Mouse (Mus musculus) layer of hippocampus, adult 8-10 months (tissue): ENCODE results near the gene Pacsin3. TPM values are rescaled to one million over a fixed set of nuclear protein-coding genes. Genes with fewer than 3 reads are reported as not detected.
A peak's percentile ranks its signal among the peaks of the same experiment; 100 is the strongest.

Experiments
- DNase-seq, 2 experiments: peaks; one replicate each; pipeline ENCODE4 v3.0.0; 2022; ENCODE audit warnings: low spot score in 2 of 2
- total RNA-seq, 4 experiments: library from RNA; stranded (reverse); gene quantifications; 2 replicates each; pipeline ENCODE4 v1.2.4; 2022

Pacsin3 gene
- total RNA-seq, 4 experiments from 2014 or later = 27.1 to 34.4 (median 31.0) TPM

DNA sequence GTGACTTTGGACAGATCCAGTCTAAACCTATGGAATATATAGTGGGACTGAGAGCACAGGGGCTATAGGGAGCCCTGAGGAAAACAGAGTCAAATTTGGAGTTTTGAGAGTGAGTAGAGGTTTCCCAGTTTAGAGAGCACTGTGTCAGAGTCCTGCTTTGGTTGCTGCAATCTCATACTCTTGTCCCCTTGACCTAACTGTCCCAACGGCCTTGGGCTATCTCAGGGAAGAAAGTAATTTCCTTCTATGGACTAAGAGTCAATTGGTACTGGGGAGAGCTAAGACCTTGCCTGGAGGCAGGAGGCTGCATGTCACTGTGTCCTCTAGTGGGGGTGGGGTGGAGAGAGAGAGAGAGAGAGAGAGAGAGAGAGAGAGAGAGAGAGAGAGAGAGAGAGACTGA is 3.1 kb downstream of the Pacsin3 start:
- no peak for DNase-seq

DNA sequence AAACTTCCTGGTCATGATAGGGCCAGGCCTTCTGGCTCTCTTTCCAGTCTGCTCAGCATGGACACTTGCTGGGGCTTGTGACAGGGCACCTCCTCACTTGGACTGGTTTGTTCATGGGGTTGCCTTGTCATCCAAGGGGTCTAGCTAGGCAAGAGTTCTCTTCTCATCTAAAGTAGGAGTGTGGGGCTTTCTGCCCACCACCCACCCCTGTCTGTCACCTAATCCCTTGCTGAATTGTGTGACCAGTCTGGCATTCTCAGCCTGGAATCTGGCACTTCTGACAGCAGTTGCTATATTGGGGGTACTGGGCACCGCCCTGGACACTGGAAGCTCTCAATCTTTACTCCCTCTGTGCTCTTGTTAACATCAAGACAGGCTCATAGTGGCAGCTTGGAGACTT is 3.7 kb downstream of the Pacsin3 start:
- DNase-seq = no peak

DNA sequence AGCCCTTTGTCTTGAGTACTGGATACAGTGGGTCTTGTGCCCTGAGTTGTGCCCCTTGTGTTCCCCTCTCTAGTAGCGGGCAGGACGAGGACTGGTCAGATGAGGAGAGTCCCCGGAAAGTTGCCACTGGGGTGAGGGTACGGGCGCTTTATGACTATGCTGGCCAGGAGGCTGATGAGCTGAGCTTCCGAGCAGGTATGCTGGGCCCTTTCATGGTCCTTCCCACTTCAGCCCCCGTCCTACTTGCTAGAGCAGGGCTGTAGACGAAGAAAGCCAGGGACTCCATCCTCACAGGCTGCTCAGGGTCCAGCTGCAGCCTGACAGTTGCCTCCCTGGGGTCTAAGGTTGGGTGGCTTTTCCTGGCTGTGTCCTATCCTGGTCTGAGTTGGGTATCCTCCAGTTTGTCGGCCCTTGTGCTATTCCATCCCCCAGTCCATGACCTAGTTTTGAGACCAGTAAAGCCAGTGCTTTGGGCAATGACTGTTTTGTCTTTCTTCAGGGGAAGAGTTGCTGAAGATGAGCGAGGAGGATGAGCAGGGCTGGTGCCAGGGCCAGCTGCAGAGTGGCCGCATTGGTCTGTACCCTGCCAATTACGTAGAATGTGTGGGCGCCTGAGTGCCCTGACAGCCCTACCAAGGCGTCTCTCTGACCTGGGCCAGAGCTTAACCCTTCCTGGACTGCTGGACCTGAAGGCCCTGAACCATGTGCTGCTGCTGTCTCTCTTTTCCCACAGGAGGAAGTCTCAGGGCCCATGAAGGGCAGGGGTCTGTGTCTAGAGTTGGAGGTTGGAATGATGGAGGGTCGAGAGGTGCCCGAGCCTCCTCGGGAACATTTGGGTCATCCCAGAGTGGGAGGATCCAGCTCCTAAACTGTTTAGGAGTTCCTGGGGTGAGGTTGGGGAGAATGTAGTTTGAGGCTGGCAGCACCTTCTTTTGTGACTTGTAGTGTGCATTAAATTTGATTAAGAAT is 8.2 kb downstream of the Pacsin3 start:
- no peak for DNase-seq

DNA sequence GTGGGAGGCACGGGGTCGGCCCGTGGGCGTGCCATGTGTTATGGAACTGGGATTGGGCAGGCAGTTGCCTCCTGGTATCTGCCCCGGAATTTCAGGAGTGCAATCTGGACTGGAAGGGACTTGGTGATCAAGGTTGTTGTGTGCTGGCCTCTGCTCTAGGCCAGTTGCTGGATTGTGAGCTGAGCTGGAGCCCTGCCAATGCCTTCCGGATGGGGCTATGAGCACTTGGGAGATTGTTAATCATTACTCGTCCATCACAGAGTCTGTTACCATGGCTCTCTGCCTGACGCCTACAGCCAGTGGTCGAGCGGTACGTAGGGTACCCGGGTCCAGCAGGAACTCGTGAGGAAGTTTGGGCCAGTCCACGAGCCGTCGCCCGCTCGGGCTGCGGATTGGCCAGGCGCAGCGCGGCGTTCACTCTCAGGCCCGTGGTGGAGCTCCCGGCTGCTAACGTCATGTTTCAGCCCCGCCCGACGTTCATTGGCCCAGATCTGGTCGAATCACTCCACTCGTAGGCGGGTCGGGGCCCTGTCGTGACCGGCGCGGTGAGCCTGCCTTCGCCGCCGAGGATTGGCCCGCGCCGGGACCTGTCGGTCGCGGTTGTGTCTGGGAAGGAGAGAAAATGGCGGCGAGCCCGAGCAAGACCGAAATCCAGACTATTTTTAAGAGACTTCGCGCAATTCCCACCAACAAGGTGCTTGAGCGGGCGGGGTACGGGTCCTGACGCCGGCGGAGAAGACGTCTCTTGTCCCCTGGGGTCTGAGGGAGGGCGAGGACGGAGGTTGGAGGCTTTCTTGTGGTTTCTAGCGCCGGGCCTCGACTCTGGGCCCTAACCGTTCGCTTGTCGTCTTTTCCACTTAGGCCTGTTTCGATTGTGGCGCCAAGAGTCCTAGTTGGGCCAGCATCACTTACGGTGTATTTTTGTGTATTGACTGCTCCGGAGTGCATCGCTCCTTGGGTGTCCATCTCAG is 9.2 kb downstream of the Pacsin3 start, which contains the start of gene Arfgap2:
Arfgap2 (plus strand) TSS at position 264 of the 971 bp plus-strand sequence.
- DNase-seq = peak; percentile 98 to 99

DNA sequence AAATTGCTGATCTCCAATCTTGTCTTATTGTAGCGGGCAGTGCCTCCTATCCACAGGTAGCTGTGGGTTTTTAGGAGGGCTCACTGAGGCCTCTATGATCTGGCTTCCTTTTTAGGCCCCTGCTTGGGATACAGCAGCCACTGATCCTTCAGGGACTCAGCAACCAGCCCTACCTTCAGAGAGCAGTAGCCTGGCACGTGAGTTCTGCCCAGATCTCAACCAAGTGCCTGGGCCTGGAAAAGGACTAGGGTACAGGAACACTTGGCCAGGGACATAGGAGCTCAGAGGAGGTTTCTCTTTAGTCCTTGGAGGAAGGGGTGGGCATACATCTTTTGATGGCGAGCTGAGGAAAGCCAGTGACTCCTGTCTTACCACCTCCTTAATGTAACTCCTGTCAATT is 12.3 kb downstream of the Pacsin3 start:
- DNase-seq = no peak

DNA sequence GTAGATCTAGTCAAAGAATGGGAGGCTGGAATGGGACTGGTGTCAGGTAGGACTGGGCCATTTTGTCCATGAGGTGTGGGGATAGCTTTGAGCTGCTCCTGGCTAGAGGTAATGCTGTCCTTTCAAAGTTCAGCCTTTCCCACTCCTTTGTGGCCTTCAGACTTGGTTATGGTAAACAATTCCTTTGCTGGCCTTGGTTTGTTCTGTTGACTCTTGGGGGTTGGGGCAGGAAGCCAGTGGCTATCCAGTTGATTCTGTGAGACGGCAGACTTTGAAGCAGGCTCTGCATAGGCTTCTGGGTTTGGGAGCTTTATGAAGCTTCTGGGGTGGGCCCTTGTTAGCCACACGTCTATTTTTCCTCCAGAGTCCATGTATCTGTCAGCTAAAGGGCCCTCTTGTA is 13.0 kb downstream of the Pacsin3 start:
- no peak for DNase-seq

DNA sequence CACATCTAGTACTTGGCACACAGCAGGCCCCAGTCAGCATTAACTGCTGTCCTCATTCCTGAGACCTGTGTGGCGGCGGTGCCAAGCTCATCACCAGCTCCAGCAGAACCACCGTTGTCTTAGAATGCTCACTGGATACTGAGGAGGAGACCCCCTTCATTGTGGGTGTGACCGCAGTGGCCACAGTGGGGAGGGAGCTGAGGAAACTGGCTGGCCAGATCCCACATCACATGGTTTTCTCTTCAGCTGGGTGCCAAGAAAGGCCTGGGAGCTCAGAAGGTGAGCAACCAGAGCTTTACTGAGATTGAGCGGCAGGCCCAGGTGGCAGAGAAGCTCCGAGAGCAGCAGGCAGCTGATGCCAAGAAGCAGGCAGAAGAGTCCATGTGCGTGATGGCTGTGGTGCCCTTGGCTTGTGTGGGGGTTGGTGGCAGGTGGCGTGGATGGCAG is 14.0 kb downstream of the Pacsin3 start:
- DNase-seq = no peak

DNA sequence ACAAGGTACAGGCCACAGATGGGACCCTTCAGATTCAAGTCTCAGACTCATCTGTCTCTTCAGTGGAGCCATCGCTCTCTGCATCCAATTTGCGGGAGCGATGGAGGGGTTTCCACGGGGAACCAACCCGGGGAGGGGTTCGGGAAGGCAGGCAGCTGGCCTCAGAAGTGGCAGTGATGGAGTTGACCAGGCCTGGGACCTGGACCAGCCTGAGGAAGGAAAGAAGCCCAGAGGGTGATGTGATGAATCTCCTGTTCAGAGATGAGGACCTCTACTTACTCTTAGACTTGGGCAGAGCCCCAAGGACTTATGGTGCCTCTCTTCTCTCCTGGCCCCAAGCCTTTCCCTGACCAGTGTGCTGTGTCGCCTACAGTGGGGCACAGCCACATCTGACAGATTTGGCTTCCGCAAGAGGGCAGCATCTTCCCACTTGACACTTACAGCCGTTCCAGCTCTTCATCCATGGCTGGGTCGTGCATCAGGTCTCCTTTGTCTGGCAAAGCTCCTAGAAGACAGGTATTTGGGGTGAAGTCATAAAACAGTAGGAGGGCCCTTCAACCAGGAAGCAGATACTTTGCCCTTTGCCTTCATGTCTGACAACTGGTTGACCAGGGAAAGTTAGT is 23.1 kb downstream of the Pacsin3 start:
- DNase-seq = no peak

DNA sequence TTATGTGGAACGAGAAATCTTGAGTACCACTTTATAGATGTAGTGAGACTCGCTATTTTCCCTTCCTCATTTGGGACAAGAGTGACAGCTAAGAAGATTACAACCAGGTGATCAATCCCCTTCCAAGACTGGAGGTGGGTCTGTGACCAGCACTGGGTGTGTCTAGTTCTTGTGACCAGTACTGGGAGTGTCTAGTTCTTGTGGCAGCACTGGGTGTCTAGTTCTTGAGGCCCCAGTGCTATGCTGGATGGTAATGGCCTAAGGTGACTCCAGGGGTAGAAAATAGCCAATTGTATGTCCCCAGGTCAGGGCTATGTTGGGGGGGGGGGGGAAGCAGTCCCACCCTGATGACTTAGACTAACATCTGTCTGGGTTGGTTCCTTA is 23.6 kb downstream of the Pacsin3 start:
- DNase-seq = no peak

DNA sequence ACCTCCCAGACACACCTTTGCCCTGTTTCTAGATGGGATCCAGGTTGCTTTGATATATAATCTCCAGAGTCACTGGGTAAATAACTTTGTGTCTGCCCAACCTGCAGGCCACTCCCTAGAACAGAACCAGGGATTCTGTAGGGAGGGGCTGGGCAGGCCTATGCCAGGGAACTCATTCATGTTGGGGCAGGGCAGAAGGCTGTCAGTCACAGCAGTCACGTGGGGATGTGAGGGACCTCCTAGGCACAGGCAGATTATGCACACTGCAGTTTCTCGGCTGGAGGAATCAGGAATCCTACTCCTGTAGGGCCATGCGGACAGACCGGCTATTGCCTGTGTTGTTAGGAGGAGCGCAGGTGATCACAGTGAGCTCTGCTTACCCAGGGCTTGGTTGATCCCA is 25.6 kb downstream of the Pacsin3 start:
- no peak for DNase-seq

DNA sequence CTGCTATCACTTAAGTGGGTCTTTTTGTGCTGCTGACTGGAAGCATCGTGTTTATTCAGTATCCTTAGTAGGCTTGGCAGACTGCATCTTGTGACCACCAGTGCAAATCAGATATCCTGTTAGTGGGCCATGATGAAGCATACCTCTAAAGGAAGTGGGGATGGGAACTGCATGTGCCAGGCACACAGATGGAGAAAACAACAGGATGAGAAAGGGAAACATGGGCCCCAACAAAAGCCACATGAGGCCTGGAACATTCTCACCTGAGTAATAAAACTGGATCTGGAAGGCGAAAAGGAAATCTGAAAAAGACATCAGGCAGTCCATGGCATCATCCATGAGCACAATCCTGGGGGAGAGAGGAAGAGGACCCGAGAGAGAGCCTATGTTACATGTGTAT is 28.2 kb downstream of the Pacsin3 start:
- no peak for DNase-seq

DNA sequence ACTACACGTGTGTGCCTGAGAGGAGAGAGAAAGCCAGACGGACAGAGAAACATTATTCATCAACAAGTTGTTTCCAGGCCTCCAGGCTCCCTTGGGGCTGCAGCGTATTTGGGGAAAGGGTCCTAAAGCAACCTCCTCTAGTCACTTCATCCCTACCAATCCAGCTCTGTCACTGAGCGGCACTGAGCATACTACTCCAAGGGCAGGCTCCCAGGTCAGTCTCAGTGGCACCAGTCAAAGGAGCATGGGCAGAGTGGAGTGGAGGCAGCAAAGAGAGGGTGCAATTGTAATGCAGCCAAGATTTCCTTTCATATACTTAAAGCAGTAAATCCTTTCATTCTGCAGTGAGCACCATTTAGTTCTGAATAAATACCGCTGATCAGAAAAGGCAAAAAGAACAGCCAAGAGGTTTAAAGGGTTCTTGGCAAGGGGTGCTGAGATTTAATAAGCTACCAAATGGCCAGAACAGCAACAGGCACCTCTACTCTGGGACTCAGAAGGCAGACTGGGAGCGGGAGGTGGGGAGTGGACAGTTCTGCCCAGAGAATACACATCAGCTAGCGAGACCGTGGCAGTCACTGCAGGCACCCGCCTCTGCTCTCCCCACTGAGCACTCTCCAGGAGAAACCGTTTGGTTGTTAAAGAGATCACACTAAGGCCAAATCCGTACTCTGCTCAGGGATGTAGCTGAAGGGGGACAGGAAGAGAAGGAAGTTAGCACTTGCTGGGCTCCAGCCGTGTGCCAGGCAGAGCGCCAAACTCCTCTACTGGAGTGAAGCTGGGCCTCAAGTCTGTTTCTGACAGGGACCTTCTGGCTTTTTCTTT is 28.8 kb downstream of the Pacsin3 start:
- peak in 1 of 2 experiments; percentile 43 for DNase-seq

DNA sequence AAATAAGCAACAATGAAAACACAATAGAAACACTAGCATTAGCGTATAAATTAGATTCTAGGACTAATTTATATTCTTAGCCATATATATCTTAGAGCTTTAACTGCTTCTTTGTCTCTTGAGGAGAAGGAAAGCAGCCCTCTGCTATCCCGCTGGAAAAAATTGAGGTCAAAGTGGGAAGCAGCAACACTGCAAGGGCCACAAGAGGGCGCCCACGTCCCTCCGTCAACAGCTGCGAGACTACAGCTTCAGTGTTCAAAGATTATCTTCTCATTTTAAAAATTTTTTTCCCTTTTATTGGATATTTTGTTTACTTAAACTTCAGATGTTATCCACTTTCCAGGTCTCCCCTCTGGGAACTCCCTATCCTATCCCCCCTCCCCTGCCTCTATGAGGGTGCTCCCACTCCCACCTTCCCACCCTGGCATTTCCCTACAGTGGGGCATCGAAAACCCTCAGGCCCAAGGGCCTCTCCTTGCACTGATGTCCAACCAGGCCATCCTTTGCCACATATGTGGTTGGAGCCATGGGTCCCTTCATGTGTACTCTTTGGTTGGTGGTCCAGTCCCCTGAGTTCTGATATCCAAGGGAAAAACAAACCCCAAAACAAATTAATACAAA is 30.2 kb downstream of the Pacsin3 start:
- DNase-seq = peak in 1 of 2 experiments; percentile 81

DNA sequence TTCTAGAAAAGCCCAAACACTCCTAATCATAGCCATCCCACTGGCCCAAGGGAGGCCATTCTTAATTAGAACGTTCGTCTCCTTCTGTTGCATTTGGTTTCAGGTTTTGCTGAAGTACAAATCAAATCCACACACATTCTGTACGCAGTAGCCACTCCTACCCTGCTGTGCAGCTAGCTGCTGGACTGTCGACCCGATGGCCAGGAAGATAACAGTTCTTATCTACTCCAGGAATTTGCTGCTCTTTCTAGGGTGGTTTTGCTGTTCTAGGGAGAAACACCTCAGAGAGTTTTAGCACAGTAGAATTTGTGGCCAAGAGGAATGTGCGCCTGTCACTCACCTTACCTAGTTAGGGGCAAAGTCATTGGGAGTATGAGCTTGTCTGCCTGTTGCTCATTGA is 31.8 kb downstream of the Pacsin3 start:
- DNase-seq = no peak

DNA sequence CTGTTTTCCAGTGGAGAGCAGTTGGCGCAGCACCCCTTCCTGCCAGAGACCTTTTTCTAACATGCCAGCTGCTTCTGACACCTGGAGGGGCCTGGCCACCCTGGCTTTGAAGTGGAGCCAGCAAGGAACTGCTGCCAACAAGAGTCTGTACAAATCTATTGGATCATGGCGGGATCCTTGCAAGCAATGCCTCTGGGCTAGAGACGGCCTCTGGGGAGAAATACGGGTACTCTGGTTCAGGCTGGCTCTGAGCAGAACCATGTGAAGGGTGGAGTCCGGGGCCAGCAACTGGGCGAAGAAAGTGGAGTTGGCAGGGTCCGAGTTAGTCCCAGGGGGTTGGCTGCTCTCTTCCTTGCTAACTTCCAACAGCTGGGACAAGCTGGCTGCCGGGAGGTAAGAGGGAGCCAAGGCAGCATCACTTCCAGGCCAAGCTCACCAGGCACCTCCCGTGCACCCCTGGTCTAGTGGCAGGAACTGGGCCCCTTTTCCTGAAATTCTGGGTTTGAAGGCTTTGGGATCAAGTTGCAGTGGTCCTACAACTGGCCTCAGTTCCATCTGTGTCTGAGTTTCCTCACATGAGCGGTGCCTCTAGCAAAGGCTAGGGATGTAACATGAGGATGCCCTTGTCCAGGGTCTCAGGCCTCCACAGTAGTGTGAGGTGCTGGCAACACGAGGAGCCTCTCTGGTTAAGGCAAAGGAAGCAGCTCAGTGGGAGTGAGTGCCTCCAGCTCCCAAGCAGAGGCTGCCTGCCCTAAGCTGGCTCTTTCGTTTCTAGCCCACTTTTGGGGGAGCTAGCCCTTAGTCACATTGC is 35.6 kb downstream of the Pacsin3 start:
- no peak for DNase-seq

DNA sequence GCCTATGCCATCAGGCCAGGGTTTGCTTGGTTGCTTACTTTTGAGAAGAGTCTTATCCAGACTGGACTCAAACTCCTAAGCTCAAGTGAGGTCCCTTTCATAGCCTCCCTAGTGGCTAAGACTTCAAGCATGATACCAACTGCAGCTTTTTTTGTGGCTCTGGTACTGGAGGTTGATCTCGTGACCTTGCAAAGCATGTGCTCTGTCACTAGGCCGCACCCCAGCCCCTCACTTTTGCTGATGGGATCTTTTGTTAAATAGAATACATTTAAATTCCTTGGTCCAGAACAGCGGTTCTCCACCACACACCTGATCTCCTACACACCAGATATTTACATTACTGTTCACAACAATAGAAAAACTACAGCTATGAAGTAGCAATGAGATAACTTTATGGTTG is 38.5 kb downstream of the Pacsin3 start:
- no peak for DNase-seq

DNA sequence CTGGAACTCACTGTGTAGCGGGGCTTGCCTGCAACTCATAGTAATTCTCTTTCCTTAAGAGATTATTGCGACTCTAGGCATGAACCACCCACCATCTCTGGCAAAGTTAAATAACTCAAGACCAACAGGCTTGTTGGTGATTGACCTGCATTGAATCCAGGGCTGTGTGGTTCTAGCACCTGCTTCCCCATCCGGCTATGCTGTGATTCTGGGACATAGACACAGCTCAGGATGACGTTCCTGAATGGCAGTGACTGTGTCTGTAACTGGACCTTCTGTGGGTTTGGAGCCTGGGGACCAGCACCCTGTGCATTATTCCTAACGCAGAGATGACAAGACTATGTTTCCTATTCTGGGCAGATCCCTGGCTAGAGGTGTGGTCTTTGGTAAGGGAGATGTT is 40.1 kb downstream of the Pacsin3 start:
- DNase-seq = no peak

DNA sequence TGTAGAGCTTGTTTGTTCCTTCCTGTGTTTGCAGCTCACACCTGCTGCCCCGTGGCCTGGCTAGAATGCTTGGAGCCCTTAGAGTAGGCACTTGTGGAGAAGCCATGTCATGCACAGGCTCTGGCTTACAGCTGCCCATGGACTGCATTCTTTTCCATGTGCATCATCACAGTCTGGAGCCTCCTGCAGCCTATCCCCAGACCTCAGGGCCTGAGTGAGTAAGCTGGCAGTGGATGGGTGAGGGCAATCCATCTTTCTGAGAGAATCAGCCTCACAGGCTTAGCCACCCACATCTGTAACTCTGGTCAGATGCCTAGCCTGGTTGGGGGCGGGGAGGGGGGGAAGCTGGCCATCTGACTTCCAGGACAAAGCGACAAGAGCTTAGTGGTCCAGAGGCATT is 43.4 kb downstream of the Pacsin3 start:
- no peak for DNase-seq

DNA sequence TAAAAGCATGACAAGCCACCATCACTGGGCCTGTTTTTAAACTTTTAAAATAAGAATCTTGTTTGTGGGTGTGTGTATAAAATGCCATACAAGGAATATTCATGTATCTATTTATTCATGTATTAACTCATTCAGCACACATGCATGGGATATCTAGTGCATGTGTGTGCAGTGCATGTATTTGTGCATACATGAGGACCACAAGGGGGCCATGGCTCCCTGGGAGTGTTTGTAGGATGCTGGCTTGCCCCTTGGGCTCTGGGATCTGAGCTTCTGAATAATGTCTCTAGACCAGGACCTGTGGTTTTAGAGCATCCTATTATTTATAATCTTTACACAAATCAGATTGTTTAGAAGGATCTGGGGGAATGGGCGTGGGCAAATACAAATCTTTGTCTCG is 45.0 kb downstream of the Pacsin3 start:
- no peak for DNase-seq
